Mouse (Mus musculus): Measurements from ENCODE around the gene Dpm3.

The Dpm3 gene

GRCm38 (mm10) chr3:89298908-89299307 is 39.8 kb downstream of the Dpm3 start:
- no peak for DNase-seq

GRCm38 (mm10) chr3:89299499-89299898 is 40.3 kb downstream of the Dpm3 start:
- peak; percentile 45 to 61 for DNase-seq

GRCm38 (mm10) chr3:89300071-89300470 is 40.9 kb downstream of the Dpm3 start:
- no peak for DNase-seq

- no peak for DNase-seq
Observed at GRCm38 (mm10) chr3:89300514-89300913, 41.4 kb downstream of the Dpm3 start.

- DNase-seq, result no peak
Observed at GRCm38 (mm10) chr3:89304440-89304839, 45.3 kb downstream of the Dpm3 start.

- no peak for DNase-seq
Observed at GRCm38 (mm10) chr3:89305105-89305504, 45.9 kb downstream of the Dpm3 start.

GRCm38 (mm10) chr3:89305551-89306325 is 46.6 kb downstream of the Dpm3 start:
- DNase-seq, result no peak

GRCm38 (mm10) chr3:89308089-89308488 is 48.9 kb downstream of the Dpm3 start:
- peak; percentile 48 to 51 for DNase-seq

GRCm38 (mm10) chr3:89314340-89314739 is 55.2 kb downstream of the Dpm3 start:
- no peak for DNase-seq

GRCm38 (mm10) chr3:89314791-89315190 is 55.6 kb downstream of the Dpm3 start:
- no peak for DNase-seq

- DNase-seq, result peak; percentile 65
Observed at GRCm38 (mm10) chr3:89315195-89315929, 56.2 kb downstream of the Dpm3 start.

- peak in 1 of 2 experiments; percentile 23 for DNase-seq
Observed at GRCm38 (mm10) chr3:89315930-89316831, 57.0 kb downstream of the Dpm3 start.
